Mouse (Mus musculus): ENCODE measurements around the gene Tbc1d1.

GRCm38 (mm10) chr5:64237693-64238092 is 81.6 kb downstream of the Tbc1d1 start:
- no peak for TF ChIP-seq CTCF (IDR thresholded peaks at IDR 0.05; ENCODE audit: extremely low read depth, insufficient read length, insufficient replicate concordance, low read depth, low read length)
- TF ChIP-seq POLR2A (IDR thresholded peaks at IDR 0.05; ENCODE audit: low read depth, low read length) = no peak

Data from small intestine, adult 2 months (tissue).